Mouse (Mus musculus): Measurements from ENCODE around the gene Grcc10.

The Grcc10 gene

GRCm38 (mm10) chr6:124740888-124741761 is at the start of gene Grcc10:
Gene Grcc10, minus strand, starts transcription at chr6:124741374.
- peak; percentile 98 for DNase-seq

DNA sequence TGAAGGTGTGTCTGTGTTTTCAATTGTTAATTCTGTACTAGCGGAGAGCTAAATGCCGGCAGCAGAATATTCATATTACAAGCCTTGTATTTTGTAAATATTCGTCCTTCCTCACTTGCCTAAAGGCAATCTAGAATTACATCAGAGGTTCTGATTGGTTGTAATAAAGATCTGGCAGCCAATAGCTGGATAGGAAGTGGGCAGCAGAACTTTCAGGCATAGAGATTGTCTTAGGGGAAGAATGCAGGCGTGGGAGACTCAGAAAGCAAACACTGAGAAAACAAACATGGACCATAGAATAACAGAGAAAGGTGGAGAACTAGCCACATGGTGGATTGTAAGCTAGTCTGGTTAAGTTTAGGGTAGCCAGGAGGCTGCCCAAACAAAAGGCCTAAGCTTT is 48.9 kb upstream of the Grcc10 start:
- DNase-seq, result no peak

DNA sequence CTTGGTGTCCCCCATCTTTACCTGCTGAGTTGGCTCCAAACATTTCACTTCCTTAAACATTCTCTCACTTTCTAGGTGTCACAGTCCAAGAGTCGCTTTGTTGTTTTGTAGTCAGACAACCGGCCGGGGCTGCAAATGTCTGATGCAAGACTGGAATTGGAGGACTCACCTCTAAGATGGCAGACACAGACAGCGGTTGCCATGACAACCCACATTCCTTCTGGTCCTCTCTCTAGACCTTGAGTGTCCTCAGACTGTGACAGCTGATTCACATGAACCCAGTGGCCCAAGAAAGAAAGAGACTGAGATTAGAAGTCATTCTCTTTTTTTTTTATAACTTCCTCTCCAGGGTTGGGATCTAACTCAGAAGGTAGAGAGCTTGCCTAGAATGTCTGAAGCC is 48.3 kb upstream of the Grcc10 start:
- DNase-seq, result no peak

GRCm38 (mm10) chr6:124787722-124788121 is 46.5 kb upstream of the Grcc10 start:
- no peak for DNase-seq

DNA sequence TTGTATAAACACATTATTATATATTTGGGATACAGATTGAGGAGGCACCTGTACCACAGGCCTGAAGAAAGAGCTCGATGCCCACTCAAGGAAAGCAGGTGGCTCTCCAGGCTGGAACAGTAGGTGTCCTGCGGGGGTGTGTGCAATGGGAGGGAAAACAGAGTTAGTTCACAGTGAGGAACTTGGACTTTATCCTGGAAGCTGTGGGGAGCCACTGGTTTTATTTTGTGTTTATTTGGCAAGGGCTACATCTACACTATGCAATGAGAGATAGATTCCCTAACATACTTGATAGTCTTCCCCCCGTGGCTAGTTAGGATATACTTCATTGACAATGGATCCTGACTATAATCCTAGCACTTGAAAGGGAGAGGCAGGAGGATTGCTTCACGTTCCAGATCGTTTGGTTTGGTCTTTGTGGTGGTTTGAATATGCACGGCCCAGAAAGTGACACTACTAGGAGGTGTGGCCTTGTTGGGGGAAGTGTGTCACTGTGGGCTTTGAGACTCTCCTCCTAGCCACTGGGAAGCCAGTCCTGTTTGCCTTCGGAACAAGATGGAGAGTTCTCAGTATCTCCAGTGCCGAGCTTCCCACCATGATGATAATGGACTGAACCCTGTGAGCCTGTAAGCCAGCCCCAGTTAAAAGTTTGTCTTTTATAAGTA is 45.7 kb upstream of the Grcc10 start:
- DNase-seq, result no peak

DNA sequence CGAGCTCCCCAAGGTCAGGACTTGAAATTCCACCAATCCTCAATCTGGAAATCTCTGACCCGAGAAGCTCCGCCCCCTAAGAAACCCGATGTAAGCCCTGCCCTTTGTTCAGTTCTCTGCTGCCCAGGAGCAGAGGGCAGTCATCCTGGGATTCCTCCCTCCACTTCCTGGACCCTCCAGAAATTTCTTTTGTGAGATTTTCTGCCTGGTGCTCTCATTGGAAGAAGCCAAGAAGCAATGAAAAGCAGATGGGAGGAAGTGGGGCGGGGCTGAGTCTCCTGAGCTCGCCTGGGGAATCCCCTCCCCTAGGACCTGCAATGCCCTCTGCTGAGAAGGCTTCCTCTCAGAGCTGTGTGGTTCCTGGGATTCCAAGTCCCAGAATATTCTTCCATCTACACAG is 41.3 kb upstream of the Grcc10 start:
- peak; percentile 62 for DNase-seq

DNA sequence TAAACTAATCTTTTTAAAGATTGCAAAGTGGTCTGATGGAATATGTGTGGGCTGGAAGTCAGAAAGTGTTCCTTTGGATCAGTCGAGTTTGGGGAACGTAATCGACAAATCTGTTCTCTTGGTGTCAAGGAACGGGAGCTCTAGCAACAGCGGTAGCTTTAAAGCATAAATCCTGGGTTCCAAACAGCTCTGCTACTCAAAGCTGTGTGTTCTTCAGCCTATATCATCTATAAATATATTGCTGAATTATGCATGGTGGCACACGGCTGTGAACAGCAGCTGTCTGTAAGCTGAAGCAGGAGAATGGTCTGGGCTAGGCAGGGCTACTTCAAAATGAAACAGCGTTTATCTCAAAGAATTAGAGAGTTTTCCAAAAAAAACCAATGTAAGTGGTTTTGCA is 39.7 kb upstream of the Grcc10 start:
- DNase-seq, result no peak

DNA sequence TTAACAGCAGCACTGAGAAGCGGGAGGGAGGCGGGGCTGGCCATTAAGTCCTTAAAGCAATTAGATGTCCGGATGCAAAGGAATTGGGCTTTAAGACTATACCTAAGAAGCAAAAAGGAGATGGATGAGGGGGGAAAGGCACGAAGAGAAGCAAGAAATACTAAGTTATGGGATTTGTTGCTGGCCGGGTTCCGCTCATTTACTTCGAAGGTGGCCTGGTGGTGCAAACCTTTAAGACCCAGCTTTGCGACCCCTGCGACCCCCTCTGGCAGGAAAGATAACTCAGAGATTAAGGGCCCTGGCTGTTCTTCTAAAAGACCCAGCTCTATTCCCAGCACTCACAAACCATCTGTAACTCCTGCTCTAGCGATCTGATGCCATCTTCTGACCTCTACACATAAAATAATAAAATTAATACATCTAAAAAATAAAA is 38.8 kb upstream of the Grcc10 start:
- no peak for DNase-seq

DNA sequence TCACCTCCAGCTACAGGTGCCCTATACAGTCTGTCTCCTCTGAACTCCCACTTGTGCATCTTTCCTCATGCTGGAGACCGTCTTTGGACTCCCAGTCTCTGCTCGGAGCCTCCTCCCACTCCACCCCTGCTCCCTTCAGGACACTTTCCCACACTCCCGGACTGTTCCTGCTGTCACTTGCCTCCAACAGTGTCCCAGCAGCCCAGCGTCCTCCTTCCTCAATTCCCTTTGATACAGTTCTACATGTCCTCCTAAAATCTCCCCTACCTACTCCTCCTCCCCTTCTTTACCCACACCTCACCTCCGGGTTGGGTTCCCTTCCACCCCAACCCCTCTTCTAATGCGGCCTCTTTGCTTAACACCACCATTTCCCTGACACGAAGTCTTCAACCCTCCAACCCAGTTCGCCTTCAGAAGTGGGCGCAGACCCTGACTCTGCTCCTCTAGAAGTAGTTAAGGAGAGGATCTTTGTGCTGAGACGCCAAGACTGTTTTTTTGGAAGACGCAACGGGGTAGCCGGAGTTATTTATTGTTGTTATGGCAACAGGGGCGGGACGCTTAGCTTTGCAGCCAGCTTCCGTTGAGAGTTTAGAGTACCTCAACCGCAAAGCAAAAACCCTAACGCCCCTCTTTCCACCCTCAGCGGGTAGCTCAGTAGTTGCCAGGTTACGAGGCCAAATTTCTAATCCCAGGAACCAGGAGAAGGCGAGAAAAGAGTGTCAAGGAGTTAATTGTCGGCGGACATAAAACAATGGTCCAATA is 38.2 kb upstream of the Grcc10 start, which contains the start of gene Lrrc23:
Gene Lrrc23, minus strand, starts transcription at position 506 of the 762 bp plus-strand sequence.
- peak; percentile 87 for DNase-seq

DNA sequence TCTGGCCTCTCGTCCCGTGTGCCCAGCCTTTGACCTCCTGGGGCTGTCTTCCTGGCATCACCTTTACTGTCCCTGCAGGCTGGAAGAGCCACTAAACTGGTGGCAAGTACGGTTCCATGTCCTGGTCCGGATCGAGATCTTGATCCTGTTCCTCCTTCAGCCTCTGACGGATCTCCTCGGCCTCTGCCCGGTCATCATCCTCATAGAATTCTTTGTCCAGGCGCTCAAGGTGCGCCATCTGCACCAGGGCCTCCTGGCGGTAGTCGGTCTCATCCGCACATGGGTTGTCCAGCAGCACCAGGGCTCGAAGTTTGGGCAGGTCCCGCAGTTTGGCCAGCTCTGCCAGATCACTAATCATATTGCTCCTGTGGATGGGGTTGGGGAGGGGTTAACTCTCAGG is 29.3 kb upstream of the Grcc10 start:
- DNase-seq, result no peak

- no peak for DNase-seq
Measured at GRCm38 (mm10) chr6:124770013-124770412, 28.8 kb upstream of the Grcc10 start.

DNA sequence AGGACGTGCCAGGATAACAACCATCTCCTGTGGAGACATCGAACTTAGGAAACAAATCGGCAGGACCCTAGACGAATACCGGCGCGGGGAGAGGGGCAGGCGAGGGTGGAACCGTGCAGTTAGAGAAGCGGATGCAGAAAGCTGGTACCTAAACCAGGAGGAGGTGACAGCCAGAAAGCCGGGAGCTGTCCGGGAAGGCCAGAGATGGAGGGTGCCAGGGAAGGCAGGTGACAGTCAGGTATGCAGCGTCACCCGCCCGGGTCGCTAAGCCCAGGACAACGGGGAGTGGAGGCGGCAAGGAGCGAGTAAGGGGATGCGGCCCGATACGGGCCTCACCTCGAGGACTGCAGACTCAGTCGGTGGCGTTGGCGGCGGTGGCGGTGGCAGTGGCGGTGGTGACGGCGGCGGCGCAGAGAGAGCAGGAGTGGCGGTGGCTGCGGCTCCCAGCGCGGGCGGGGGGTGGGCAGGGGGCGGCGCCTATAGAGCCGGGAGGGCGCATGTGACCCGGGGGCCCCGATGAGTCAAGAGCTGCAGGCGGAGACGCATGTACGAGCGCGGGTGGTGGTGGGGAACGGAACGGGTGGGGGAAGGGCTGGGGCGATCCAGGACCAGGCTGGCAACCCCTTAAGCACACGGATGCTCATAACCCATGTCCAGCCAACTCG is 28.1 kb upstream of the Grcc10 start, which contains the start of gene Eno2:
Gene Eno2, minus strand, starts transcription at position 573 of the 665 bp plus-strand sequence.
- DNase-seq, result peak; percentile 84

DNA sequence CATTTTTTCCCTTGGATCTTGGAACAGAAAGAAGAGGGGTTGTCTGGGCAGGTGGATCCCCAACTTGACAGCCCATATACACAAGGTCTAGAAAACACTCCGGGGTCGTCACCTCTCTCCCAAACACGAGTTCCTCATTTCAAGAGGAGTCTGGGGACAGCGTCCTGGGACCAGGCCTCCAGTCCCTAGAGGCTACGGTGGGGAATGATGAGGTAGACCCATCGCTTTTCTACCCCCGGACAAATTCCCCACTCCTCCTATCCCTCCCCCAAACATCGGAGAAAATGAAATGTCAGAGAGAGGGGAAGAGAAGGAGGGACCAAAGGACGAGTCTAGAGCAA is 27.5 kb upstream of the Grcc10 start:
- DNase-seq, result no peak

DNA sequence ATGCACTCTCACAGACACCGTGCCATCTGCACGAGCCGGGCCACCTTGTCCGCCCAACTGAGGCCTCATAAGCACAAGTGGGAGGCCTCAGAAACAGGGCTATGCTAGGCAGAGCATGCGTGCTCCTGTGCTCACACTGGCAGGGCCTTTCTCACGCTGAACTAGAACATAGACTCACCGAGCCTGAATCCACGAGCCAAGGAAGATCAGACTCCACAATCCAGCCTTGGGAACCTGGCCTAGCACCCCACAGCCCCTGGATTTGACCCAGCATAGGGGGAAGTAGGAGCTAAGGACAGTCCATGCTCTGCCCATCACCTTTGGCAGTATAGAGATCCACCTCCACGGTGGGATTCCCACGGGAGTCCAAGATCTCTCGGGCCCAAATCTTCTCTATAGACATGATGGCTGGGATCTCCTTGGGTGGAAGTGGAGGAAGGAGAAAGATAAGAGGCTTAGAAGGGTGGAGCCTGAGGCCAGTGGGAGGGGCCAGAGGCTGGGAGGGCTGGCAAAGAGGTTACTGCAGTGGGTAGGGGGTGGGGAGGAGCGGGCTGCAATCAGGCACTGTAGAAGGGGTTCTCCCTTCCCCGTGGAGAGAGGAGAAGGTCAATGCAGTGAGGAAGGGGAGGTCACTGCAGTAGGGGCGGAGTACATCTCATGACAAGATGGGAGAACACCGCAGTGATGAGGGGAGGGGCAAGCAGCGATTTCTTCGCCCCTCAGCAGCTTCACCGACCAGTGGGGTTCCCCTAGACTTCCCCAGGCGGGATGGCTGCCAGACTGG is 26.9 kb upstream of the Grcc10 start:
- DNase-seq, result peak; percentile 79

- no peak for DNase-seq
Measured at GRCm38 (mm10) chr6:124767536-124767919, 26.4 kb upstream of the Grcc10 start.

DNA sequence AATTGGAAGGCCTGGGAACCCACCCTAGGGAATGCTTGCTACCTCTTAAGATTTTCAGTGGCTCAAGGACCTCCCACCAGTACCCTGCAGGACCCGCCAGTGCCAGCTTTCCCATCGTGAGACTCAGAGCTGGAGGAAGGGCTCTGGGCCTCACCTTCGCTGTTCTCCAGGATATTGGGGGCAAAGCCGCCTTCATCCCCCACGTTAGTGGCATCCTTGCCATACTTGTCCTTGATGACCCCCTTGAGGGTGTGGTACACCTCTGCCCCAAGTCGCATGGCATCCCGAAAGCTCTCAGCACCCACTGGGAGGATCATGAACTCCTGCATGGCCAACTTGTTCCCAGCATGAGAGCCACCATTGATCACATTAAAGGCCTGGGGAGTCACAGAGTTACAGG is 24.8 kb upstream of the Grcc10 start:
- DNase-seq, result no peak

DNA sequence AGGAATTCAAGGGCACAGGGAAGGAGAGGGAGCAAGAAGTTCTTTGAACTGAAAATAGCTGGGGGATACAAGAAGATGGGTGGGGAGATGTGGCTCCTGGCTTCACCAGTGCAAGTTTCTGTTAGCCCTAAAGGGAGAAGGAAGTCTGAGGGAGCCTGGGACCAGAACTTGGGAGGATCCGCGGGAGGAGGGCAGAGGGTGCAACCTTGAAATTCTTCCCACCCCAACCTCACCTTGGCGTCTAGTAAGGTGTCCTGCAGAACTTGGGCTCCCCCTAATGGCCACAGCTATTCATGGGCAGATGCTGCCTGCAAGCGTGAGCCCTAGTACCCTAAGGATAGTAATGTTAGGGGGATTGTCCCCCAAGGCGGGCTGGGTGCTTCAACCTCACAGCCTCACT is 18.1 kb upstream of the Grcc10 start:
- peak; percentile 89 for DNase-seq

GRCm38 (mm10) chr6:124758849-124759232 is 17.7 kb upstream of the Grcc10 start:
- no peak for DNase-seq

DNA sequence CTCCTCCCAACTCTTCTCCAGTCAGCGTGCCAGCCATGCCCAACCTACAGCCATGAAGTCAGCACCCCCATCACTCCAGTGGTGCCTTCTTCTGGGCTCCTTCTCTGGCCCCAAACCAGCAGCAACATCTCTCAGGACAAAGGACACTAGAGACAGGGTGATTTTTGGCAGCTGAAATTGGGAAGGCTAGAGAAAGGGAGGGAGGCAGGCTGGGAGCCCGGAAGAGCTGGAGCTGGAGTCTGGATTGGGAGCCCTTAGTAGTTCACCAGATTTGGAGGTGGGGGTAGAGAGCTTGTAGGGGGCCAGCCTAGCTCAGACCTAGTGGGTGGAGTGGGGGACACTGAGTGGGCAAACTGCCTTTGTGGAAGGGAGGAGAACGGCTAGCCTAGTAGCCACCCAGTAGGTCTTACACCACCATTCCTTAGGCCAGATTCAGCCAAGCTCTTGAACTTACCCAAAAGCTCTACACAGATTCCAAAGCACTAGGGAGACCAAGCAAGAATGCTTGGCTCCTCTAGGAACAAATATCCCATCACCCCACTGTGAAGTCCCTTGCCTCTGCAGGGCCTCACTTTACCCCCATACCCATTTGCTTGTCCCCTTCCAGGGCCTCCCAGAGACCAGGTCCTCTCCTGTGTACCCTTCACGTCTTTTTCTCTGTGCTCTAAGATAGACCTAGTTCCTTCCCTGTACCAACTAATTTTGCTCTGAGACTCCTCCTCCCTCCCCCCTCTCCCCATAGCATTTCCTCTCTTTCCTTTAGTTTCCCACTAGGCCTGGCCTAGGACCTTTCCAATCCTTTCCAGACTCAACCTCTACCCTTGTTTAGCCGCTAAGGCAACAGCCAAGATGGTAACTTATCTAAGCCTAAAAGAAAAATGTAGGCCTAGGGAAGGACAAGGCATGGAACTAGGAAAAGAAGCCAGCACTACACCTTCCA is 17.0 kb upstream of the Grcc10 start:
- DNase-seq, result peak; percentile 65

DNA sequence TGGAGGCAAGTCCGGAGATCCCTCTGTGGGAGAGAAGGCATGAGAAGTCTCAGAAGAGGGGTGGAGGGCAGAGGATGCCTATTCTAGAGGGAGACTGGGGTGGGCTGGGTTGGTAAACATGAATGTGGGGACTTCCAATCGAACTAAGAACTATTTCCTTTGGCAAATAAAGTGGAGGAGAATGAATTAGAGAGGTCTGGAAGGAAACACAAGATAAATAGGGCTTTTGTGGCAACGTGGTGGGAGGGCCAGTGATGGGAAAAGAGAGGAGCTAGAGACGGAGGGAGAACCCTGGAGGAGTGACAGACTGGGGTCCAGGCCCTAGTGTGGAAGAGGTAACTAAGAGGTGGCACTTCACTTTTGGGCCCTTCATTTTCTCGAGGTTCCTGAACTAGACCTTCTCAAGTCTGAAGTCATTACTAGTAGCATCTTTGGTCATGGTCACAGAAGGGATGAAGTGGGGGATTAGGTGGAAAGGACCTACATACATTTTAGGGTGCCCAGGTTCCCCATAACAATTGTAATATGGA is 16.2 kb upstream of the Grcc10 start:
- DNase-seq, result no peak

All from retina, postnatal 1 day (tissue).